Mouse (Mus musculus): ENCODE results near the gene Slc25a20.

Gene Slc25a20

GRCm38 (mm10) chr9:108687181-108687580, 25.3 kb downstream of the Slc25a20 start:
- no peak for DNase-seq (ENCODE audit: low read depth)

DNA sequence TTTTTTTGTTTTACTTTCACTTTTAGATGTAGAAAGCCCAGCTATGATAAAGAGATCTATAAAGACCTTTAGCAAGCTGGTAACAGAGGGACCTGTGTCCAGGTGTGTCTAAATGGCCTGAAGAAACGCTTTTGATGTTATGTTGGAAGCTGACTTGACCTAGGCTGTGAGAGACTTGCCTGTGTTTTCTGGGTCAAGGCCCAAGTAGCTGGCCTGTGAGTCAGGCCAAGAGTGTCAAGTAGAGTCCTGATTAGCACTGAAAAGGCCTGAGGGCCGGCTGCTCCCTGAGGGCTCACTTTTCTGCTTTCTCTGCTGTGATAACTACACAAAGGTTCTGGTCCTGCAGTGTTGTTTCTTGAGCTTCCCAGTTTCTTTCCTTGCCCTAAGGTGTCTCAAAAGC, 25.8 kb downstream of the Slc25a20 start:
- no peak for DNase-seq (ENCODE audit: low read depth)

DNA sequence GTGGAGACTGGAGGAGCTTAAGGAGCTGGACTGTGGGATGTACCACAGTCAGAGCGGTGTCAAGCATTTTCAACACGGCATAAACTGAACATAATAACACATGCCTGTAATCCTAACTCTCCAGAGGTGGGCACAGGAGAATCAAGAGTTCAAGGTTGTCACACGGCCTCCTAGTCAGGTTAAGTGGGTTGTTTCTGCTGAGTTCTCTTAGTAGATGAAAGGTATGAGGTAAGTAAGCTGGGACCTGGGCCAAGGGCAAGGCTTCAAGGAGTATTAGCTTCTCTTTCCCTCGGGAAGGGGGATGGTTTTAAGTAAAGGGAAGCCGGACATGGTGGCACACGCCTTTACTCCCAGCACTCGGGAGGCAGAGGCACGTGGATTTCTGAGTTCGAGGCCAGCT, 26.6 kb downstream of the Slc25a20 start:
- no peak for DNase-seq (ENCODE audit: low read depth)

- no peak for DNase-seq (ENCODE audit: low read depth)
These were observed 27.2 kb downstream of the Slc25a20 start, which contains the start of gene Prkar2a for GRCm38 (mm10) chr9:108689106-108689505. Prkar2a (plus strand) TSS chr9:108689314.

DNA sequence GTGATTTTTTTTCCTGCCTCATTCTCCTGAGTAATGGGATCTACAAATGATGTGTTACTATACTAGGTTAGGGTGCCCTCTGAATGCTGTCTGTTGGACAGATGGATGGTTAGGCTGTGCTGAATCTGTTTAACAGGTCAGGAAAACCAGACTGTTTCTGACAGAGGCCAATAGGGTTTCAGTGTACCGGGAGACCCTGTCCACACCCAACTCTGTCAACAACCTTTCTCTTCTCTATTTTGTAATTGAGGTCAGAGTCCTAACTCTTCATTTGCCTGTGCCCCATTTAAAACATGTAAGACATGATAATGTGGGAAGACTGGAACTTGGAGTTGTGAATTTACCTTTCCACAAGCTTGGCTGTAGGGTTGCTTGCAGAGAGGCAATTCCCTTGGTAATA, 28.1 kb downstream of the Slc25a20 start:
- no peak for DNase-seq (ENCODE audit: low read depth)

GRCm38 (mm10) chr9:108690914-108691313, 29.0 kb downstream of the Slc25a20 start:
- no peak for DNase-seq (ENCODE audit: low read depth)

- DNase-seq (ENCODE audit: low read depth) = no peak
These were observed 29.5 kb downstream of the Slc25a20 start for GRCm38 (mm10) chr9:108691371-108691770.

GRCm38 (mm10) chr9:108691846-108692225, 29.9 kb downstream of the Slc25a20 start:
- DNase-seq (ENCODE audit: low read depth) = peak; percentile 95

DNA sequence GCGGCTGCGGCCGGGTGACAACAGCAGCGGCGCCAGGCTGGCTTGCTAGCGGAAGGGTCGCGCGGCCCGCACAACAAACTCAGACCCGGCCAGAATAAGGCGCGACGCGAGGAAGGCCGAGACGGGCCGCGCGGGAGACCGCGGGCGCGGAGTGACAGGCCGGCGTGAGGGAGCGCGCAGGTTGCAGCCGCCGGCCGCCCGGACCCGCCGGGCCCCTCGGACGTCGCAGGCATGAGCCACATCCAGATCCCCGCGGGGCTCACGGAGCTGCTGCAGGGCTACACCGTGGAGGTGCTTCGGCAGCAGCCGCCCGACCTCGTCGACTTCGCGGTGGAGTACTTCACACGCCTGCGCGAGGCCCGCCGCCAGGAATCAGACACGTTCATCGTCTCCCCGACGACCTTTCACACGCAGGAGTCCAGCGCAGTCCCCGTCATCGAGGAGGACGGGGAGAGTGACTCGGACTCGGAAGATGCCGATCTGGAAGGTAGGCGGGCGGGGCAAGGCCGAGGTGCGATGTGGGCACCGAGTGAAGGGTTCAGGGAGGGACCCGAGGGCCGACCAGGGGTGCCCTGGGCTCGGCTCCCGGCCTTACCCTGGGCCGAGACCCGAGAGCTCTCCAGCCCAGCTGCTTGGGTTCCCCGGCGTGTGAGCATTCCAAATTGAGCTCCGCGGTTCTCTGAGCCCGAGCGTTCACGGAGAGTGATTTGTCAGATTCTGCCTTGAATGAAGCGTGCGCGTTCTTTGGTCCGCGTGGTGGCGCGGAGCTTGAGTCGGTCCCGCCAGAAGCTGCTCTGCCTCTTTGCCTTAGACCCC, 30.5 kb downstream of the Slc25a20 start:
- DNase-seq (ENCODE audit: low read depth) = peak; percentile 82

- no peak for DNase-seq (ENCODE audit: low read depth)
These were observed 32.1 kb downstream of the Slc25a20 start for GRCm38 (mm10) chr9:108693946-108694345.

GRCm38 (mm10) chr9:108694533-108694932, 32.6 kb downstream of the Slc25a20 start:
- DNase-seq (ENCODE audit: low read depth) = no peak

GRCm38 (mm10) chr9:108702476-108702875, 40.6 kb downstream of the Slc25a20 start:
- no peak for DNase-seq (ENCODE audit: low read depth)

- peak; percentile 36 for DNase-seq (ENCODE audit: low read depth)
These were observed 41.7 kb downstream of the Slc25a20 start for GRCm38 (mm10) chr9:108703373-108704110.

GRCm38 (mm10) chr9:108704591-108704990, 42.7 kb downstream of the Slc25a20 start:
- no peak for DNase-seq (ENCODE audit: low read depth)

- no peak for DNase-seq (ENCODE audit: low read depth)
These were observed 45.3 kb downstream of the Slc25a20 start for GRCm38 (mm10) chr9:108707212-108707611.

DNA sequence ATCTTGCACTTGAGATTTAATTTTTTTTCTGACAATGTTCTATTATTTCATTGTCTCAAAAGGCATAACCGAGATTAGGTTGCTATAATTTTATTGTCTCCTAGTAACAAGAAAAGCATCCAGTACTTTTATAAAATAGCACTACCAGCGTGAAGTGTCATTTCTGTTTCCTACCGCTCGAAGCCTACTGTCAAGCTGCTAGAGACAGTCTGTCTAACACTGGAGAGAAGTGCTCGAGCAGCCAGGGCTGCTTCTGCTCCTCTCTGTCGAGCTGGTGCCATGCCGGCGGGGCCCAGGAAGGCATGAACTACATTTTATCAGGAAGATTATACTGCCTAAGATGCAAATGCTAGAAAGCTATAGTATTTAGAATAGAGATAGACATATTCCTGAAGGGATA, 46.9 kb downstream of the Slc25a20 start:
- DNase-seq (ENCODE audit: low read depth) = no peak

DNA sequence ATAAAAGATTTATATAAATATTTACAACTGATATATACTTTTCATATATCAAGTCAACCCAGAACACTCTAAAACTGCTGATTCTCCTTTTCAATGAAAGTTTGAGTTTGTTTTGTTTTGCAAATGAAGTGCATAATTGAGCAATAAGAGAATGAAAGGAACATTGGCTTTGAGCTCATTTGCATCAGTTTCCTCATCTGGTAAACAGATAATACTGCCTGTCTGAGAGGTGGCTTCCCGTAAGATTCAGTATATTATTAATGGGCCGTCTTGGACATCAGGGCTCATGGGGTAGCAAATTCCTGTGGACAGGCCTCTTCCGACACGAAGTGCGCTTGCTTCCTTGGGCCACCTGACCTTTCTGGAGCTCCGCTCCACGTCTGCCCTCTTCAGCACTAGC, 48.9 kb downstream of the Slc25a20 start:
- DNase-seq (ENCODE audit: low read depth) = no peak

DNA sequence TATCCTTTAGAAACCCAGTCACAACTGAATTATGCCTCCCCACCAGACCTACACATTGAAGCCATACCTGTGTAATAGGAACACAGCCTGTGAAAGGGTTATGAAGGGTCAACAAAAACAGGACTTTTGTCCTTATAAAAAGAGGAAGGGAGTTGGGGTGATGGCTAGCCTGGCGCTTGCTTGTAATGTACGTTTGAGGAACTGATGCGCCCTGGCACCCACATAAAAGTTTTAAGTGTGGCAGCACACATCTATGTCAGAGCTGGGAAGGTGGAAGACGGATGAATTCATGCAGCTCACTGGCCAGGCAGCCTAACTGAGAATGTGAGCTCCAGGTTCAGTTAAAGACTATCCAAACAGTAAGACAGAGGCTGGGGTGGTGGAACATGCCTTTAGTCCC, 54.3 kb downstream of the Slc25a20 start:
- no peak for DNase-seq (ENCODE audit: low read depth)

GRCm38 (mm10) chr9:108723751-108724150, 61.9 kb downstream of the Slc25a20 start:
- DNase-seq (ENCODE audit: low read depth) = no peak

GRCm38 (mm10) chr9:108726116-108726515, 64.2 kb downstream of the Slc25a20 start:
- DNase-seq (ENCODE audit: low read depth) = no peak

- peak; percentile 53 for DNase-seq (ENCODE audit: low read depth)
These were observed 67.2 kb downstream of the Slc25a20 start for GRCm38 (mm10) chr9:108729050-108729449.

GRCm38 (mm10) chr9:108732462-108732861, 70.6 kb downstream of the Slc25a20 start:
- peak; percentile 12 for DNase-seq (ENCODE audit: low read depth)

All from NIH3T3 (cell line).